Mouse (Mus musculus) lung, postnatal 25 days (tissue): ENCODE data around the gene Spc24.
"Not testable (repeated sequence)": the region's sequence is repeated elsewhere in the genome, so short reads cannot be mapped to it uniquely, and the experiment has no call there.

ENCODE experiments used
- DNase-seq: peaks from one replicate; pipeline ENCODE4 v3.0.0; 2022; ENCODE audit warnings: low spot score

Gene Spc24

DNA sequence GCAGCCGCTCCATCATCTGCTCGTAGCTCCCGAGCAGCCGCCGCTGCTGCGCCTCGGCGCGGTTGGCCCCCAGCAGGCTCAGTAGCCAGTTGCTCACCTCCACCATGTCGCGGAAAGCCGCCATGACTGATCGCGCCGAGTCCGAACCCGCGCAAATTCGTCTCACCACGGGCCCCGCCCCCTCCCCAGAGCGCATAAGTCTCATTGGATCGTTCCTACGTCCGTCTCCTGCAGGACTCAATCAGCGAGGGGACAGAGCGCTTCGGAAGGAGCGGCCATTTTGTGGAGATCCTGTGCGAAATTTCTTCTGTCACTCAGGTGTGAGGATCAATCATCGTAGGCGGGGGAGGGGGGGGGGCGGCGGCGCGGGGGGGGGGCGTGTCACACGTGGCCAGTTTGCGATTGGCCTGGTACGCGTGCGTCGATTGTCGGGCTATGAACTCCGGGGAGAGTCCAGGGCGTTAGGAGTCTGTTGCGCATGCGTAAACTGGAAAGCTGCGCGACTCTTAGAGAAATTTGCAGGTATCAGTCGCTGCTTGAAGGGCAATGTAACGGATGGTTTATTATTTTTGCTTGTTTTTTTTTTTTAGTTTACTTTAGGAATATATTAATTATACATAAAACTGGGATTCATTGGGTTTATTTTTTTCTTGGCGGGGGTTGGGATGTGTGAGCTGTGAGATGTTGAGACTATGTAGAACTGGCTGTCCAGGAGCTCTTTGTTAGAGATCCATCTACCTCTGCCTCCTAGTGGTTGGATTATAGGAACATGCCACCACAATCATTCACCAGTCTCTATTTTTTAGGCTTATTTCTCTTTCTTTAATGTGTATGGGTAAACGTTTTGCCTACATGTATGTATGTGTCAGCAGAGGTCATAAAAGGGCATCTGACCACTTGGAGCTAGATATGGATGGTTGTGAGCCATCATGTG, at the start of gene Spc24:
Gene Spc24, minus strand, starts transcription at position 149 of the 934 bp plus-strand sequence.
- DNase-seq: peak; percentile 97

DNA sequence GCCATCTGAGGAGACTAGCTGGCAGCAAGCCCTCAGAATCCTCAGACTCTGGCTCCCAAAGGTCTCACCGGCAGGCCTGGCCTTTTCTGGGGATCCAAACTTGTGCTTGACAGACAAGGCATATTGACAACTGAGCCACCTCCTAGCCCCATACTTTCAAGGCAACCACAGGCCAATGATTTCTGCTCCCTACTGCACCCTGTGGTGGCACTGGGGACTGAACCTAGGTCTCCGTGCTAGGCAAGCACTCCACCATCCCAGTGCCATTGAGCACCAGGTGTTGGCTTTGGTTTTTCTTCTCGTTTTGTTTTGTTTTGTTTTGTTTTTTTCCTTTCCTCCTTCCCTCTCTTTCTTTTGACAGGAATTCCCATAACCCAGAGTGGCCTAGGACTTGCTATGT, 48.5 kb upstream of the Spc24 start:
- DNase-seq: no peak

DNA sequence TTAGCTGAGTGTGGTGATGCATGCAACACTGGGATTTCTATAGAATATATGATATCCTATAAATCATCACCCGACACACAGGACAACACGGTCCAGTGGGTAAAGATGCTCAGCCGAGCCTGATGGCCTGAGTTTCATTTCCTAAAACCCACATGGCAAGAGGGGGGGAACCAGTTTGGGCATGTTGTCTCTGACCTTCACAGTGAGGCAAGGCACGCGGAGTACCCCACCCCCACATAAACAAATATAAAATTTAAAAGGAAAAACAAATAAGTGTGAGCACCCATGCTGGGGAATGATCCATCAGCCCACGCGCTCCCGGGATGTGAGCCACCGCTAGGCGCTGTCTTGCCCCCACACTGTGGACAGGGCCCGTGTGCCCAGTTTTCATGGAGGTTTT, 46.9 kb upstream of the Spc24 start:
- DNase-seq: no peak

DNA sequence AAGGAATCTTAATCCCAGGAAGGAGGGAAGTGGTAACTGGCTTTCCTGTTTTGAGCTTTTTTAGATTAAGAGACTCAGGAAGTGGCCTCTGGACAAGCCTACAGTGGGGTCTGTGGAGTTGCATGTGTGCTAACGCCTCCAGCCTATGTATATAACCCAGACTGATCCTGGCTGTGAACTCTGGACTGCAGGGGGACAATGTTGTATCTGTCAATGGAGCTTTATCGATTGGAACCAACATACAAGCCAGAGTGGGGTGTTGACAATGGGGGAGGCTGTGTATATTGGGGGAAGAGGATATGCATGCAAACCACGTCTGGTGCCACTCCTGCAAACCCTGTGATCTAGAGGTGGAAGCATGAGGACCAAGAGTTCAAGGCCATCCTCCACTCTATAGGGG, 46.3 kb upstream of the Spc24 start:
- no peak for DNase-seq

DNA sequence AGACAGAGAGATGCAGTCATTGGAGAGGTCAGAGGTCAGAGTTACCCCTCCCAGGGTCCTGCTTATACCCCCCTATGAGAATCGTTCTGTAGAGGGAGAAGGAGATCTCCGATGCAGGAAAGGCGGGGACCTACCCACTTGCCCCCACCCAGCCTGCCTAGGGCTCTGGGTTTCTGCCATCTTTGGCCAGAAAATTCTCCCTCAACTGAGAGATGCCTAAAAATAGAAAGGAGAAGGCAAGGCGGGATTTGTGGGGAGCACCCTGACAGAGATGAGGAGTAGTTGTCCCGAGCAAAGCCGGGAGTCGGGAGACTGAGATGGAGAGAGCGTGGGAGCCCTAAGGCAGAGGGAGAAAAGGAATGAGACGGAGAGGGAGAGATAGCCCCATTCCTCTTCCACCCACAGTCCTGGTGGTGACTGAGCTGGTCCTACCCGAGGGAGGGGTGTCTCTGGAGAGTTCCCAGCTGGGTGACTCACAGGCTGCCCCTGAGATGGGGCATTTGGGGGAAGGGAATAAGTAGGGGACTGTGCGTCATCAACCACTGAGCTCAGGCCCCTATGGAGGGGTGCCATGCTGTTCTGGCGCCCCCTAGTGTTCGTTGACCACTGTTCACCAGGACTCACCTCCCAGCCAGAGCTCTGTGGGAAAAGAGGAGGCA, 44.0 kb upstream of the Spc24 start:
- DNase-seq: peak; percentile 88

DNA sequence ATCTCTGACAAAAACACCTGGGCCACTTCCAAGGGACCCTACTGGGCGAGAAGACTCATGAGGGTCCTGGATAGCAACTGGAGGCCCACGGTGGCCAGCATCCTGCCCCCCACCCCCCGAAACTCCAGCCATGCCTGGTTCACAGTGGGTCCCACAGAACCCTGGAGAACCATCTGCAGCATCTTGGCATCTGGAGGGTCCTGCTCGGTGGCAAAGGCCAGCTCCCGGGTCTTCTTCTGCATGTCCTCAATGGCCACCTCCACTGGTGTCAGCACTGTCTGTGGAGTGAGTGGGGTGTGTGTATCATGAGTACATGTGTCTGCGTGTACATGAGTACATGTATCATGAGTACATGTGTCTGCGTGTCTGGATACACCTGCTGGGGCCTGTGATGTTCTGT, 41.5 kb upstream of the Spc24 start:
- no peak for DNase-seq

DNA sequence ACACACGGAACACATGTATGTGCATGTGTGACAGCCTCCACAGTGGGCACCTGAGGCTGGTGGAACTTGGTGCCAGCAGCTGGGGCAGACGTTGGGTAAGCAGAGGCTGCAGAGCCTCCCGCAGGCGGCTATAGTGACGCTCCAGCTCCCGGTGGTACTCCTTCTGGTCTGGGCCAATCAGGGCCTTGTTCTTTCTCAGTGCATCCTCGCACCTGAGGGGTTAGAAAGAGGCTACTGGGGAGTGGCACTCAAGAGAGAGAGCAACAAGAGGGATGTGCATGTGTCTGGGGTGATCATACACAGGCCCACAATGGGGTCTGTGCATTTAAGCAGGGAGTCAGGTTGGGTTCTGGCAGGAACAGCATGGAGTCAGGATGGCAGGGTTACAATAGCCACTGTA, 41.0 kb upstream of the Spc24 start:
- DNase-seq: no peak

DNA sequence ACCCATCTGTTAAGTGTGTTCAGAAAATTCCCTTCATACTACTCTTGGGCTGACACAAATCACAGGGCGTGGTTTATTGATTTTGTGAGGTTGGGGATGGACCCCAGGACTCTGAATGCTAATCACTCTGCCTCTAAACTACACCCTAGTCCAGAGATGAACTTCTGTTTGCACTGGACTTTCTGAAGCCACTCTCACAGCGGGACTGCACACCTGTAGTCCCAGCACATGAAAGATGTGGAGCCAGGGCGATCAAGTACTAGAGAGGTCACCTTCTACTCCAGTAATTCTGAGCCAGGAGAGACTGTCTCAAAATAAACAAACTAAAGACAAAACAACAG, 38.9 kb upstream of the Spc24 start:
- no peak for DNase-seq

DNA sequence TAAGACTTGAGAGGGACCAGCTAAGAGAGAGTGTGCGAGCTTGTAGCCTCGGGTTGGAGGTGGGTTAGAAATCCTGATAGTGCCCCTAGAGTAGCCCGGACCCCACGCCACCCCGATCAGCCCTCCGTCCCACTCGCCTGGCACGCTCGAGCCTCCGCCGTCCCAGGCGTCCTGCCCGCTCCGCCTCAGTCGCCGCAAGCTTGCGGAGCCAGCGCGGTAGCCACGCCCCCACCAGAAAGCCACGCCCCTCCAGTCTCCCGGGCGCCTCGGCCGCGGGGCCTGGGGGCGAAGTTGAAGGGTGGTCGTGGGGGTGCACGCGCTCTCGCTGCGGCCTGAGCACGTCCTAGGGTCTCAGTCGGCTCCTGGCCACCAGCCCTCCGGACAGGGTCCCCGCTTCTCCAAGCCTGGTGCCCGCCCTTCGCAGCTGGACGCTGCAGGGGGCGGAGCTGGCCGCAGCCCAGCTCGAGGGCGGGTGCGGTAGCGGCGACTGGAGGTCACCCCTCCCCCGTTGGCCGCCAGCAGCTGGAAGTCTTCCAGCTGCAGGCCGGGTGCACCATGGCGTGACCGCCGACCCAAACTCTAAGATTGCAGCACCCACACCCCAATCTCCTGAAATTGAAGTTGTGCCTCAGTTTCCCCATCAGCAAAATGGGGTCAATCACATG, 38.4 kb upstream of the Spc24 start, which contains the start of gene Kank2:
Gene Kank2, minus strand, starts transcription at position 400 of the 665 bp plus-strand sequence.
- DNase-seq: peak; percentile 88

DNA sequence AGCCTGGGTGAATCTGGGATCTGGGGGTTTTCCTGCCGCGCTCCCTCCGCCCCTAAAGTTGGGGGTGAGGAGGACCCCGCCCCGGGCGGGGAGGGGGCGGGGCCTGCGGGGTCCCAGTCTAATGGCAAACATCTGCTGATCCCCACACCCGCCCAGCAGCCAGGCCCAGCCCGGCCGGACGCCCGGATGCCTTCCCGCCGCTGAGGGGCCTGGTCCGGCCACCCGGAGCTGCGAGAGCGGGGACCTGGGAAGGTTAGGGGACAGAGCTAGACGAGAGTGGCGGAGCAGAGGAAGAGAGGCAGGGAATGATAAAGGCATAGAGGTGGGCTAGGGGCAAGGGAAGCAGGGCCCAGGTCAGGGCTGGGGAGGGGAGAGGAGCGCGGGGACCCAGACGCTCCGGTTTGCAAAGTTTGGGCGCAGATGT, 37.8 kb upstream of the Spc24 start:
- peak; percentile 55 for DNase-seq

DNA sequence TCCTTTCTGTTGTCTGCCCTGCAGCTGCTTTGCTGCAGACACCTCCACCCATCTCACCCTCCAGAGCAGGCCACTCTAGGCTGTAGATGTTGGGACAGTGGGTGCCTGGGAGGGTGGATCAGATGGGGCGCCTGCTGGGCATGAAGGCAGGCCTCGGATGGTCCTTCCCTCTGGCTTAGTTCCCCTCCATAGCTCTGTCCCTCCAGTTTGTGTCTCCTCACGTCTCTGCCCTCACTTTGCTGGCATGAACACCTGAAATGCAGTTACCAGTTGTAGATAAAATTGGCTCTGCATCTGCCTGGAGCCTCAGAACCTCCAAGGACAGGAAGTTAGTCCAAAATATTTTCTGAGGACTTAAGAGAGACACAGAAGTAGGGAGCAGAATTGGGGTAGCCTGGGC, 36.8 kb upstream of the Spc24 start:
- DNase-seq: no peak

DNA sequence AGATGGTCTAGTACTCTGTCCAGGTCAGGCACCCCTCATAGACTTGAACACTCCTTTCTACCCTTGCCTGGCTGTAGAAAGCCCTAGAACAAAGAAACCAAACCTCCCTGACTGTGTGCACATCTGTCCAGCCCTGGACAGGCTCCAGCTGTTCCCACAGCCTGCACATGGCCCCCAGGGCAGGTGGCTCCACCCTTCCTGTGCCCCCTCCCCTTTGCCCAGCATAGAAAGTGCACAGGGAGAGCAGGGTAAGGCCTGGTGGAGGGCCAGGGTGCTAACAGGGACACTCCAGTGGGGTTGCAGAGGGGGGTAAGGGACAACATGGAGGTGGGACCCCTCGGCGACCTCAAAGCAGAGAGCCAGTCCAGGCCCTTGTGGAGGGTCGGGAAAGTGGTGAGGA, 36.2 kb upstream of the Spc24 start:
- no peak for DNase-seq

DNA sequence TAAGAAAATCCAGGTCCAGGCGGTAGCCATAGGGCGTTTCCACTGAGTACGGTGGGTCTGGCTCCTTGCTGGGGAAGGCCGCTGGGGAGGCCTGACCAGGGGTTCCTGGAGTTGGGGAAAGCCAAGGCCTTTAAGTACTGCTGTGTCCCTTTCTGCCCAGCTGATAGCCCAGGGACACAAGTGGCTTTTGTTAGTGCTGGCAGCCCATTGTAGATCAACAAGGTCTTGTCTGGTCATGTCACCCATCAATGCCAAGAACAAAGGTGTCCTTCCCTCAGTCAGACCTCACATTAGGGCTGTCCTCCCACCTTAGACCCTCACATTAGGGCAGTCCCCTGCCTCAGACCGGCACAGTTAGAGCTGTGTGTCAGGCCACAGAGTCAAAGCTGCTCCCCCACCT, 35.5 kb upstream of the Spc24 start:
- no peak for DNase-seq

DNA sequence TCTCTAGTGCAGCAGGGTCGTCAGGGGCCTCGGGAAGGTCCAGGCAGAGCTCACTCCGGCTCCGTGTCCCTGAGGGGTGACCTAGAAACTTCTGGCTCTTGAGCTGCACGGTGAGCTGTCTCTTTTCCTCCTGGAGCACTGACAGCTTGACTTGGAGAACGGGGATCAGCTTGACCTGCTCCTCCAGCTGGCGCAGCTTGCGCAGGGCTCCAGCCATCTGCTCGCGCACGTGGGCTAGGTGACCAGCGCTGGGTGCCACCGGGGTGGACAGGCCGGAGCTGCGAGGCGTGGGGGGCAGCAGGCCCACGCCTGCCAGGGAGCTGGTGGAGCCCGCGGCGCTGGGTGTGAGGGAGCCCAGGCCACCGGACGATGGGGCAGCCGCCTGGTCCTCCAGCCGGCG, 34.8 kb upstream of the Spc24 start:
- DNase-seq: no peak

DNA sequence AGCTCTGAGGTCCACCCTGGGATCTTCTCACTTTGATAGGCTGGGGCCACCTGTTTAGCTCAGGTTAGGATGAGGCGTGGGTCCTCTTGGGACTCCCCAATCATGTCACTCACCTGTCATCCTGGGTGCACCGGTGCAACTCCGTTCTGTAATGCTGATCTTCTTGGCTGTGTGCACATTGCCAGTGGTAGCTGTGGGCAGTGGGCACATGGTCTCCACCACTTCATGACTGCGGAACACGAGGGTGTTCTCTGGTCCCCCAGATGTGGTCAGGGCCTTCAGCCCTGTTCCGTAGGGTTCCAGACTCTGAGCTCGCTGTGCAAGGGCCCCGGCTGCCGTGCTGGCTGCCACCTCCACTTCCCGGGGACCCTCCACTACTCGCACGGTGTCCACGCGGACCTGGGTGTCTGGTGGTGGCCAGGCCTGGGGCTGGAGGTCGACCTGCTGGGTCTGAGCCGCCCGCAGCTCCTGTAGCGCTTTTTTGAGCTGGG, 34.3 kb upstream of the Spc24 start:
- DNase-seq: no peak

DNA sequence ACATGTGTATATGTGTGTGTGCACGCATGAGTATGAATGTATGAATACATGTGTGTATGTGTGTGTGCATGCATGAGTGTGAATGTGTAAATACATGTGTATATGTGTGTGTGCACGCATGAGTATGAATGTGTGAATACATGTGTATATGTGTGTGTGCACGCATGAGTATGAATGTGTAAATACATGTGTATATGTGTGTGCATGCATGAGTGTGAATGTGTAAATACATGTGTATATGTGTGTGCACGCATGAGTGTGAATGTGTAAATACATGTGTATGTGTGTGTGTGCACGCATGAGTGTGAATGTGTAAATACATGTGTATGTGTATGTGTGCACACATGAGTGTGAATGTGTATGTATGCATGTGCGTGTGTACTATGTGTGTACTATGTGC, 33.4 kb upstream of the Spc24 start:
- DNase-seq: not testable (repeated sequence)

DNA sequence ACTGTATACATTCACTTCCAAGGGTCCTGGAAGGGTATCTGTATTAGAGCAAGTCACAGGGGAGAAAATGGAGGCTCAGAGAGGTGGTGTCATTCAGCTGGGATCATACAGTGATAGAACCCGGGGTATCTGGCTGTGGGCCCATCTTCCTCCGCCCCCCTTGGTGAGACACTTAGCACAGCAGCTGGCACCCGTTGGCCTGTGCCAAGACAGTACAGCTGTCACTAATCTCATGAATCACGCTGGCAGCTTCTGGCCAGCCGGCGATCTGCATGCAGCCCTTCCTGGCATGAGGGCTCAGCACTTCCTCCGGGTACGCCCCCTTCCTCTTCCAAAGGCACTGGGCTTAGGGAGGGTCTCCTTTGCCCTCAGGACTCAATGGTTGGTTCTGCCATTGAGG, 32.5 kb upstream of the Spc24 start:
- DNase-seq: peak; percentile 57

DNA sequence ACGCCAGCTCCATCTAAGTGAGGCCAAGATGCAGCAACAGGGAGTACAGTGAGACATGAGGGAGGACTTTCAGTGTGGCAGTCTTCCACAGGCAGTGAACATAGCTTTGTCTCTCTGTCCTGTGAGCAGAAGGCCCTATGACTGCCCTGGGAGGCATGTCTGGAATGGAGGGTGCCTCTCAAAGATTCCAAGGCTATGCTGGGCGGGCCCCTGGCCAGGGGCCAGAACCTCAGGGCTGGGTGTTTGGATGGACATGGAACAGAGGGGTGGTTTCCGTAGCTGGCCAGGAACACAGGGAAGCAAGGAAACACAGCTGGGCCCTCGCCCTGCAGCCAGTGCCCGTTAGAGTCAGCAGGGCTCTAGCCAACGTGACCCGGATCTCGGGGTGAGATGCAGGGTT, 31.8 kb upstream of the Spc24 start:
- peak; percentile 80 for DNase-seq

DNA sequence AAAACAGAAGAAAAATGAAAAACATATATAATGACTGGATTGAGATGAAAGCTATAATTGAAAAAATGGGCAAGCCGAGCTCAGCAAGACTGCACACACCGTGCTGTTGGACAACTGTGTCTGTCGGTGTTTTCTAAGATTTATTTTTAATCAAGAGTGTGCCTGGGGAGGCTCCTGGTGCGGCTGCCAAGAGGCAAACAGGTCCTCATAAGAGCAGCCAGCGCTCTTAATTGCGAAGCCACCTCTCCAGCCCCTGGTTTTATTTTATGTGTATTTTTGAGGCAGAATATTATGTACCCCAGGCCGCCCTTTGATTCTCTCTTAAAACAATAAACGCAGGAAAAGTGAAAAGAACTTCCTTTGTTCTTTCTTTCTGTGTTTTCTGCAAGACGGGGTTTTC, 28.1 kb upstream of the Spc24 start:
- no peak for DNase-seq

DNA sequence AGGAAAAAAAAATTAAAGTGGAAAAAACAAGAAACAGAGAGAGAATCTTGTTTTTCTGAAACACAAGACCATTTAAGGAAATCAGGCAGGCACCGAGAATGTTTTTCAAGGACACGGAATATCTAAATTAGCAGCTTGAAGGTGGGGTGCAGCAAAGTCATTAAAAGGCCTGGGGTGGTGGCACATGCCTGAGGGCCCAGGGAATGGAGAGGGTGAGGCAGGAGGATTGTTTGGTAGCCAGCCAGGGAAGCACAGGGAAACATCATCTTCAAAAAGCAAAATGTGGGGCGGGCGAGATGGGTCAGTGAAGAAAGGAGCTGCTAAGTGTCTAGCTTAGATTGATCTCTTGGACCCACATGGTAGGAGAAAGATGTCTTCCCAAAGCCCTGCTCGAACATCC, 27.6 kb upstream of the Spc24 start:
- DNase-seq: no peak

DNA sequence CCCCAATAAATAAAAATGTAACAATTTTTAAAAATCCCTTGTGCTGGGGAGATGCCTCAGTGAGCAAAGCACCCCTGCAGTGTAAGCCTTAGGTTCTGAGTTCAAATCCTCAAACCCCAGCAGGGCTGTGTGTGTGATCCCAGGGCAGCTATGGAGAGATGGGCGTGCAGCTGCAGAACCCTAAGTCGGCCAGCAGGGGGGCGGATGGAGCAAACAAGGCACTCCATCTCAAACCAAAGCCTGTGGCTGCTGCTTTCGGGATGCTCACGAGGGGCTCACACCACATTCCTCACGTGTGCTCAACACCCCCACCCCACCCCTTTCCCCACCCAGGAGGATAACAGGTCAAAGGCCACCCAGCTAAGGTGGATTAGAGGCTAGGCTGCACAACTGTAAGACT, 26.8 kb upstream of the Spc24 start:
- DNase-seq: peak; percentile 77

DNA sequence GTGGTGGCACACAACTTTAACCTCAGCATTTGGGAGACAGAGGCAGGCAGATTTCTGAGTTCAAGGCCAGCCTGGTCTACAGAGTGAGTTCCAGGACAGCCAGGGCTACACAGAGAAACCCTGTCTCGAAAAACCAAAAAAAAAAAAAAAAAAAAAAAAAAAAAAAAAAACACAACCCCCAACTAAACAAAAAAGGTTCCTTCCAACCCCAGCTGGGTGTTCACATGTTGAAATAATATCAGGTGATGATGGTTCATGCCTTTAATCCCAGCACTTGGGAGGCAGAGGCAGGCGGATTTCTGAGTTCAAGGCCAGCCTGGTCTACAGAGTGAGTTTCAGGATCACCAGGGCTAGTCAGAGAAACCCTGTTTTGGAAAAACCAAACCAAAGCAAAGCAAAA, 26.2 kb upstream of the Spc24 start:
- DNase-seq: not testable (repeated sequence)
